Mouse (Mus musculus): ENCODE results near the gene Adamts2. TPM values are rescaled to one million over a fixed set of nuclear protein-coding genes. Genes with fewer than 3 reads are reported as not detected.
A peak's percentile ranks its signal among the peaks of the same experiment; 100 is the strongest.

Adamts2 gene
- 0.61 and 1.0 TPM in 2 replicates for polyA plus RNA-seq (2014; fragmentation: Nextera tagmentation; extraction: Ambion mirVana)

- WGBS = under 1% methylated on average over 50 of the region's 82 CpGs
- H3K4me1 ChIP-seq (ENCODE audit: control insufficient read depth, insufficient read depth, low read length) = peaks cover 8% of the 10 kb centered on the region; the same call in 1 of the 2 replicates
- no peak within 1 kb of the TSS for H3K27ac ChIP-seq (replicated peaks; ENCODE audit: low read depth, low read length)
- peaks cover 41% of the 10 kb centered on the region for H3K27me3 ChIP-seq (ENCODE audit: control insufficient read depth, insufficient read depth, low read length)
- peak; percentile 82 for DNase-seq (ENCODE audit: low spot score)
- ATAC-seq (ENCODE audit: insufficient number of reproducible peaks, low FRiP score, low TSS enrichment, low read depth) = peak; percentile 71; the same call in 1 of the 2 replicates
- H3K9me3 ChIP-seq (ENCODE audit: control insufficient read depth, low read length) = no peaks in the 10 kb centered on the region
- no peaks in the 10 kb centered on the region for H3K36me3 ChIP-seq (ENCODE audit: control insufficient read depth, insufficient read depth, low read length)
- peak within 1 kb of the TSS; percentile 98 for H3K4me2 ChIP-seq (ENCODE audit: low read depth, severe bottlenecking)
- H3K4me3 ChIP-seq (ENCODE audit: low read depth, low read length) = peak within 1 kb of the TSS; percentile 53
- H3K9ac ChIP-seq (ENCODE audit: low read length) = peak within 1 kb of the TSS; percentile 38
These were observed at the start of gene Adamts2 for GRCm38 (mm10) chr11:50601641-50602355. Gene Adamts2, plus strand, starts transcription at chr11:50602084.

- H3K4me2 ChIP-seq (ENCODE audit: low read depth, severe bottlenecking) = no peak overlapping the region
- 93% methylated on average over 3 of the region's 3 CpGs for WGBS
These were observed 44.8 kb upstream of the Adamts2 start for GRCm38 (mm10) chr11:50557064-50557463.

GRCm38 (mm10) chr11:50559108-50559507 lies 42.8 kb upstream of the Adamts2 start:
- WGBS = 31% methylated on average over 4 of the region's 4 CpGs
- Histone ChIP-seq H3K27me3 (ENCODE audit: control insufficient read depth, insufficient read depth, low read length) (no peaks in the 10 kb centered on the region), H3K27ac (replicated peaks; ENCODE audit: low read depth, low read length) (no peak overlapping the region), H3K4me2 (ENCODE audit: low read depth, severe bottlenecking) (no peak overlapping the region), H3K4me3 (ENCODE audit: low read depth, low read length) (no peak overlapping the region), H3K9ac (ENCODE audit: low read length) (no peak overlapping the region), H3K36me3 (ENCODE audit: control insufficient read depth, insufficient read depth, low read length) (no peaks in the 10 kb centered on the region), H3K4me1 (ENCODE audit: control insufficient read depth, insufficient read depth, low read length) (no peaks in the 10 kb centered on the region), H3K9me3 (ENCODE audit: control insufficient read depth, low read length) (no peaks in the 10 kb centered on the region; the same call in 1 of the 2 replicates)
- ATAC-seq (ENCODE audit: insufficient number of reproducible peaks, low FRiP score, low TSS enrichment, low read depth) (no peak), DNase-seq (ENCODE audit: low spot score) (no peak)

More at GRCm38 (mm10) chr11:50557064-50557463, 44.8 kb upstream of the Adamts2 start:
- Histone ChIP-seq H3K36me3 (ENCODE audit: control insufficient read depth, insufficient read depth, low read length) (no peaks in the 10 kb centered on the region), H3K4me1 (ENCODE audit: control insufficient read depth, insufficient read depth, low read length) (no peaks in the 10 kb centered on the region), H3K9ac (ENCODE audit: low read length) (no peak overlapping the region), H3K27ac (replicated peaks; ENCODE audit: low read depth, low read length) (no peak overlapping the region), H3K4me3 (ENCODE audit: low read depth, low read length) (no peak overlapping the region), H3K9me3 (ENCODE audit: control insufficient read depth, low read length) (no peaks in the 10 kb centered on the region; the same call in 1 of the 2 replicates), H3K27me3 (ENCODE audit: control insufficient read depth, insufficient read depth, low read length) (no peaks in the 10 kb centered on the region)
- DNase-seq (ENCODE audit: low spot score) (no peak), ATAC-seq (ENCODE audit: insufficient number of reproducible peaks, low FRiP score, low TSS enrichment, low read depth) (no peak)

- Histone ChIP-seq H3K9me3 (ENCODE audit: control insufficient read depth, low read length) (no peaks in the 10 kb centered on the region), H3K27me3 (ENCODE audit: control insufficient read depth, insufficient read depth, low read length) (no peaks in the 10 kb centered on the region), H3K4me2 (ENCODE audit: low read depth, severe bottlenecking) (no peak overlapping the region), H3K9ac (ENCODE audit: low read length) (no peak overlapping the region), H3K36me3 (ENCODE audit: control insufficient read depth, insufficient read depth, low read length) (no peaks in the 10 kb centered on the region), H3K4me3 (ENCODE audit: low read depth, low read length) (no peak overlapping the region), H3K4me1 (ENCODE audit: control insufficient read depth, insufficient read depth, low read length) (no peaks in the 10 kb centered on the region), H3K27ac (replicated peaks; ENCODE audit: low read depth, low read length) (no peak overlapping the region)
- 78% methylated on average over 20 of the region's 20 CpGs for WGBS
- DNase-seq (ENCODE audit: low spot score) (no peak), ATAC-seq (ENCODE audit: insufficient number of reproducible peaks, low FRiP score, low TSS enrichment, low read depth) (no peak)
These were observed 36.2 kb upstream of the Adamts2 start for GRCm38 (mm10) chr11:50565466-50566211.

DNA sequence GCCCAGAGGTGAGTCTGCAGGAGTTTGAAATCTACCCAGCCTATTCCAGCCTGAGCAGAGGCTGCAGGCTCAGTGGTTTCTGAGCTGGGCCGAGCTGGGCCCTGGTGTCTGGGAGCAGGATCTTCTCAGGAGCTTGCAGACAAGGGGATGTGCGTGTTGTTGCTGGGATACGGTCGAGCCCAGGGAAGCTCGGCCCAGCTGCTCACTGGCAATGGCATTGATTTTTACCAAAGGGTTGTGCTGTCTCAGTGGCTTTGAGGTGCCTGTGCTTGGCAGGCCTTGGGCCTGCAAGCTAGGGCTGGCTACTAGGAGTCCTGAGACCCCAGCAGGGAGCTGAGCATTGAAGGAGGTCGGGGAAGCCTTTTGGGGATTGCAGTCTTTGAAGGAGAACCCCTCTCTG lies 30.4 kb upstream of the Adamts2 start:
- no peaks in the 10 kb centered on the region for H3K27me3 ChIP-seq (ENCODE audit: control insufficient read depth, insufficient read depth, low read length)
- H3K4me2 ChIP-seq (ENCODE audit: low read depth, severe bottlenecking) = no peak overlapping the region
- no peak overlapping the region for H3K4me3 ChIP-seq (ENCODE audit: low read depth, low read length)
- H3K27ac ChIP-seq (replicated peaks; ENCODE audit: low read depth, low read length) = no peak overlapping the region
- no peak overlapping the region for H3K9ac ChIP-seq (ENCODE audit: low read length)
- no peaks in the 10 kb centered on the region for H3K4me1 ChIP-seq (ENCODE audit: control insufficient read depth, insufficient read depth, low read length)
- no peak for DNase-seq (ENCODE audit: low spot score)
- WGBS = 77% methylated on average over 6 of the region's 6 CpGs
- no peaks in the 10 kb centered on the region for H3K9me3 ChIP-seq (ENCODE audit: control insufficient read depth, low read length)
- no peak for ATAC-seq (ENCODE audit: insufficient number of reproducible peaks, low FRiP score, low TSS enrichment, low read depth)
- no peaks in the 10 kb centered on the region for H3K36me3 ChIP-seq (ENCODE audit: control insufficient read depth, insufficient read depth, low read length)

DNA sequence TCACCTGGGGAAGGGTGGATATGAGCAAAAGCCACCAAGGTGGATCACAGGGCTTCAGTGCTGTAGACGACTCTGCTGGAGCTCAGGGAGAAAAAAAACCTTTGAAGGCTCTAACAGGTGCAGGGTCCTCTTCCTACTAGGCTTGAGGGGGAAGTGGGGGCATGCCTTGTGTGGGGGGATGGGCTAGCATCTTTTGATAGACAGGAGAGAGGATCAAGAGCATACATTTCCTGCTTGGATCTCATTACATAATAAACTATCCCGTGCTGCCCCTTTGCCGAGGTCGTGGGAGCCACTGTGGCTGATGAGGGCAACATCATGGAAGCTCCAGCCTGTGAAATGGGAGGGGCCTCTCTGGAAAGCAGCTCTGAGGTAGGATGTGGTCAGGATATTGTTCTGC lies 25.4 kb upstream of the Adamts2 start:
- Histone ChIP-seq H3K4me1 (ENCODE audit: control insufficient read depth, insufficient read depth, low read length) (no peaks in the 10 kb centered on the region), H3K27me3 (ENCODE audit: control insufficient read depth, insufficient read depth, low read length) (no peaks in the 10 kb centered on the region), H3K36me3 (ENCODE audit: control insufficient read depth, insufficient read depth, low read length) (no peaks in the 10 kb centered on the region), H3K4me2 (ENCODE audit: low read depth, severe bottlenecking) (no peak overlapping the region), H3K9me3 (ENCODE audit: control insufficient read depth, low read length) (no peaks in the 10 kb centered on the region), H3K4me3 (ENCODE audit: low read depth, low read length) (no peak overlapping the region), H3K9ac (ENCODE audit: low read length) (no peak overlapping the region), H3K27ac (replicated peaks; ENCODE audit: low read depth, low read length) (no peak overlapping the region)
- 63% methylated on average over 4 of the region's 4 CpGs for WGBS
- no peak for DNase-seq (ENCODE audit: low spot score)
- no peak for ATAC-seq (ENCODE audit: insufficient number of reproducible peaks, low FRiP score, low TSS enrichment, low read depth)

DNA sequence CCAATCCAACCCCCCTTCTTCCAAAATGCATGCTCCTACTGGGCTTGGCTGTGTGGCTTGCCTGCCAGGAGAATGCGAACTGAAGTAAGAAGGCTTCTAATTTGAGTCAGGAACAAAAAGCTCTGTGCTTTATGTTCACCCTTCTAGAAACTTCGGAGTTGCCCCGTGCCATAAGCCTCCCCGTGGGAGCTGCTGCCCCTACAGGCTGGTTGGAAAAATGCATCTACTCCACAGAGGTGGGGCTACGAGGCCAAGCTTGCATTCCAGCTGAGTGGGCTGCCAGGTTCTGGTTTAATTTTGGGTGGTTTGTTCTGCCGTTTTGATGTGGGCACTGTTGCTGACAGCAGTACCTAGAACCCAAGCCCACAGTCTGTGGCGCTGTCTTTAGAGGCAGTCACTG lies 14.9 kb upstream of the Adamts2 start:
- Histone ChIP-seq H3K27ac (replicated peaks; ENCODE audit: low read depth, low read length) (no peak overlapping the region), H3K4me1 (ENCODE audit: control insufficient read depth, insufficient read depth, low read length) (no peaks in the 10 kb centered on the region), H3K9ac (ENCODE audit: low read length) (no peak overlapping the region), H3K36me3 (ENCODE audit: control insufficient read depth, insufficient read depth, low read length) (no peaks in the 10 kb centered on the region), H3K4me3 (ENCODE audit: low read depth, low read length) (no peak overlapping the region), H3K27me3 (ENCODE audit: control insufficient read depth, insufficient read depth, low read length) (no peaks in the 10 kb centered on the region), H3K4me2 (ENCODE audit: low read depth, severe bottlenecking) (no peak overlapping the region), H3K9me3 (ENCODE audit: control insufficient read depth, low read length) (no peaks in the 10 kb centered on the region)
- ATAC-seq (ENCODE audit: insufficient number of reproducible peaks, low FRiP score, low TSS enrichment, low read depth) = no peak
- DNase-seq (ENCODE audit: low spot score) = peak; percentile 51
- 58% methylated on average over 7 of the region's 7 CpGs for WGBS

DNA sequence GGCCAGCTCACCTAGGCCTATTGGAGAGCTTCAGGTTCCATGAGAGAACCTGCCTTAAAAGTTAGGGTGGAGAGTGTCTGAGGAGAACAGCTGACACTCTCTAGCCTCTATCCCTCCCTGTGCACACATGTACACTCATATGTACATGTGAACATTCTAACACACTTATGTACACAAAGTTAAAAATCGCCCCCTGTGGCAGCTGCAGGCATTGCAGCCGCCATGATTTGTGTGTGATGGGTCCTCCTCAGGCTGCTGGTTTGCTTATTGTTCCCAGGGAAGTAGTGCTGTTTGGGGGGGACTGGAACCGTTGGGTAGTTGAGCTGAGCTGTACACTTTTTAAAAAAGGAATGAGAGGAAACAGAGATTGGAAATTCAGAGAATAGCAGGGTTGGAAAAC lies 14.1 kb upstream of the Adamts2 start:
- Histone ChIP-seq H3K4me1 (ENCODE audit: control insufficient read depth, insufficient read depth, low read length) (no peaks in the 10 kb centered on the region), H3K4me3 (ENCODE audit: low read depth, low read length) (no peak overlapping the region), H3K4me2 (ENCODE audit: low read depth, severe bottlenecking) (no peak overlapping the region), H3K9me3 (ENCODE audit: control insufficient read depth, low read length) (no peaks in the 10 kb centered on the region), H3K27me3 (ENCODE audit: control insufficient read depth, insufficient read depth, low read length) (no peaks in the 10 kb centered on the region), H3K27ac (replicated peaks; ENCODE audit: low read depth, low read length) (no peak overlapping the region), H3K9ac (ENCODE audit: low read length) (no peak overlapping the region), H3K36me3 (ENCODE audit: control insufficient read depth, insufficient read depth, low read length) (no peaks in the 10 kb centered on the region)
- DNase-seq (ENCODE audit: low spot score) = peak; percentile 81
- ATAC-seq (ENCODE audit: insufficient number of reproducible peaks, low FRiP score, low TSS enrichment, low read depth) = no peak
- 19% methylated on average over 3 of the region's 3 CpGs for WGBS
